Mouse (Mus musculus): Measurements from ENCODE around the gene Radil.

DNA sequence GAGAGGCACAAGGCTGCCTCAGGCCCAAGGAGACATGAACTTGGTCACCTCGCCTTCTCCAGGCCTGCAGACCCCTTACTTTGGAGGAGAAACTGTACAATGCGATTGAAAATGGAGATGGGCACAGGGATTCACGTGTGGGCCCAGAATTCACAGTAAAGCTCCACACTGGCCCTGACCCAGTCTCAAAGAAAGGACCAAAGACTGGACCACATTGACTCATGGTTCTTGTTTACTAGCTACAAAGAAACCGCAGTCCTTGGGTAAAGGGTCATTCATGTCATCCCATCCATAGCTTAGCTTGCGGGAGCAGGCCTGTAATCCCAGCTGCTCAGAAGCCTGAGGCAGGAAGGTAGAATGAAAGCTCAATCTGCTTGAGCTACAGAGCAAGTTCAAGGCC is 67.3 kb downstream of the Radil start:
- TF ChIP-seq CTCF (IDR thresholded peaks at IDR 0.05; ENCODE audit: control insufficient read depth, insufficient read depth, low read length): no peak
- no peak for TF ChIP-seq POLR2A (IDR thresholded peaks at IDR 0.05; ENCODE audit: borderline replicate concordance, control insufficient read depth, low read depth, low read length)
